Mouse (Mus musculus) liver, postnatal 0 days (tissue): ENCODE data around the gene Lhx3.
A peak's percentile ranks its signal among the peaks of the same experiment; 100 is the strongest.

Experiments used
- CTCF ChIP-seq: sonication (generic); IDR thresholded peaks from 2 replicates; pipeline ENCODE4 v1.5.1; 2016; ENCODE audit warnings: antibody characterized with exemption, low read depth
- EP300 ChIP-seq: IDR thresholded peaks from 2 replicates; pipeline ENCODE4 v1.6.1; 2016; ENCODE audit warnings: antibody characterized with exemption, low read depth, mild to moderate bottlenecking

GRCm38 (mm10) chr2:26214526-26214925 lies 6.4 kb upstream of the Lhx3 start:
- TF ChIP-seq CTCF: no peak
- peak; percentile 80 for TF ChIP-seq EP300
